Mouse (Mus musculus) stomach, embryonic 14.5 days (tissue): Measurements from ENCODE around the gene Rmdn2. TPM values are rescaled to one million over a fixed set of nuclear protein-coding genes. Genes with fewer than 3 reads are reported as not detected.

Experiments
- ATAC-seq: fragments of 200-750 bp; cut with Nextera tagmentation; 2 replicates; pipeline ENCODE4 v1.8.0; 2017; ENCODE audit warnings: low read depth, moderate TSS enrichment; ENCODE audit not compliant: insufficient number of reproducible peaks, insufficient read depth, low FRiP score
- H3K27ac ChIP-seq: fragments of 300-500 bp; sonication (generic); 2 replicates; pipeline ENCODE4 v1.5.1; 2014; ENCODE audit warnings: mild to moderate bottlenecking, low read length, moderate library complexity, mixed read lengths
- H3K27me3 ChIP-seq: fragments of 300-500 bp; sonication (generic); 2 replicates; pipeline ENCODE4 v1.6.1; 2014; ENCODE audit warnings: low read length, control low read depth, mixed read lengths; ENCODE audit not compliant: control insufficient read depth, insufficient read depth
- H3K36me3 ChIP-seq: fragments of 300-500 bp; sonication (generic); 2 replicates; pipeline ENCODE4 v1.6.1; 2014; ENCODE audit warnings: mild to moderate bottlenecking, control low read depth, low read length, moderate library complexity, mixed read lengths; ENCODE audit not compliant: control insufficient read depth, insufficient read depth
- H3K4me1 ChIP-seq: fragments of 300-500 bp; sonication (generic); 2 replicates; pipeline ENCODE4 v1.6.1; 2014; ENCODE audit warnings: low read length, control low read depth, mixed read lengths; ENCODE audit not compliant: control insufficient read depth, insufficient read depth
- H3K4me2 ChIP-seq: fragments of 300-500 bp; sonication (generic); replicated peaks from 2 replicates; pipeline ENCODE4 v1.6.1; 2014; ENCODE audit warnings: low read depth, low read length, control low read depth
- H3K4me3 ChIP-seq: fragments of 300-500 bp; sonication (generic); 2 replicates; pipeline ENCODE4 v1.5.1; 2014; ENCODE audit warnings: low read depth, low read length, control low read depth
- H3K9ac ChIP-seq: fragments of 300-500 bp; sonication (generic); replicated peaks from 2 replicates; pipeline ENCODE4 v1.6.1; 2014; ENCODE audit warnings: low read depth, mild to moderate bottlenecking, control low read depth, low read length, moderate library complexity, mixed read lengths
- H3K9me3 ChIP-seq: fragments of 300-500 bp; sonication (generic); 2 replicates; pipeline ENCODE4 v1.6.1; 2016; ENCODE audit warnings: low read depth, low read length, control low read depth; ENCODE audit not compliant: control insufficient read depth
- WGBS: fragments of 180-500 bp; shearing (Covaris S2); extraction: QIAGEN DNeasy Blood & Tissue Kit; methylation state at CpG from one replicate; pipeline ENCODE4 v1.1.7; 2014; 5-methylcytosine and 5-hydroxymethylcytosine counted together
- polyA plus RNA-seq: library from polyadenylated mRNA; unstranded; fragments of >200 nt; fragmentation: Nextera tagmentation; extraction: Ambion mirVana; gene quantifications from 2 replicates; pipeline ENCODE4 v1.2.1, GENCODE M21; 2014

The Rmdn2 gene
- polyA plus RNA-seq, 1 experiment from 2014 or later, result 15.0 TPM

DNA sequence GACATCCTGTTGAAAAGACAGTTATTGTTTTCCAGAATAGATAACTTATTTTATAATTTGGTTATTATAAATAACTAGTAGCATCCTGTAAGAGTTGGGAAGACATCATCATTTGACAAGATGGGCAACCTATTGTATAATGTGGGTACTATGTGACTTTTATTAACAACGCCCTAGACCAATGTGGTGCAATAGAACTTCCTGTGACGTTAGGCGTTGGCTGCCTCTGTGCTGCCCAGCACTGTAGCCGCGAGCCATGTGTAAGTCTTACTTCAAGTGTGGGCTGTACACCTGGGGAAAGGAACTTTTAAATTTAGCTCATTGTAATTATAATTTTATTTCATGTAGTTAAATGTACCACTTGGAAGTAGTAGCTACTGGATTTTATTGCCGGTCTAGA lies 10.4 kb downstream of the Rmdn2 start:
- H3K9me3 ChIP-seq, result no peaks in the 10 kb centered on the region
- H3K4me2 ChIP-seq, result no peak overlapping the region
- no peaks in the 10 kb centered on the region for H3K4me1 ChIP-seq
- no peaks in the 10 kb centered on the region for H3K27me3 ChIP-seq
- WGBS, result 93% methylated on average over 6 of the region's 6 CpGs
- no peak overlapping the region for H3K27ac ChIP-seq
- H3K9ac ChIP-seq, result no peak overlapping the region
- no peak for ATAC-seq
- H3K4me3 ChIP-seq, result no peak overlapping the region
- no peaks in the 10 kb centered on the region for H3K36me3 ChIP-seq

DNA sequence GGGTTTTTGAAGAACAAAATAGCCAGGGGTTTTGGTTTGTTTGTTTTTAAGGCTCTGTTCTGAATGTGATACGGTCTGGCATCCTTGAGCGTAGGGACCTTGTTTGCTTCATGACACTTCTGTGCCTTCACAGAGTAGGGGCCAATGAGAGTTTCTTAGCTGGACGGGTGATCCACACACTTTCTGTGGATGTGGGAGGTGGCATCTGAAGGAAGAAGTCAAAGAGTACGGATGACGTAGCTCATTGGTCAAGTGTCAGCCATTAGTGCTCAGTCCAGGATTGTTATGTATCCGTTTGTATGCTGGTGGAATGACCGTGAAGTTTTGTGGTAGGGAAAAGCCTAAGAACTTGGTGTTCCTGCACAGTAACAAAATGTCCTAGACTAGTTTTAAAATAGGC lies 10.9 kb downstream of the Rmdn2 start:
- H3K9me3 ChIP-seq, result no peaks in the 10 kb centered on the region
- no peak overlapping the region for H3K27ac ChIP-seq
- no peaks in the 10 kb centered on the region for H3K36me3 ChIP-seq
- H3K27me3 ChIP-seq, result no peaks in the 10 kb centered on the region
- H3K4me2 ChIP-seq, result no peak overlapping the region
- no peak overlapping the region for H3K4me3 ChIP-seq
- H3K4me1 ChIP-seq, result no peaks in the 10 kb centered on the region
- 81% methylated on average over 7 of the region's 7 CpGs for WGBS
- no peak overlapping the region for H3K9ac ChIP-seq
- no peak for ATAC-seq

DNA sequence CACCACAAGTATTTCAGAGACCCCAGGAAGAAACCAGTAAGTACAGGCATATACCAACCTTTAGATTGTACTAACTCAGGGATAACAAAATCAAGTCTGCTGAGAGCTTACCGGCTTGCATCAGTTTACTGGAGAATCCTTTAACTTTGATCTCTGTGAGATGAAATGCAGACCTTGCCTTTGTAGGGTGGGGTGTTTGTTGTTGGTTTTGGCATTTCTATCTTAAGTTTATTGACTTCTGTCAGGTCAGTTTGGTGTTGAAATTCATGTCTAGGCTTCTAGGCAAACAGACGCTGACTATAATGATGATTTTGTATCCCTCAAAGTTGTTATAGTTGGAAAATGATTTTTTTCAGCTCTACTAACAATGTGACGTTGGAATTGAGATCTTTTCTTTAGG lies 12.2 kb downstream of the Rmdn2 start:
- Histone ChIP-seq H3K36me3 (no peaks in the 10 kb centered on the region), H3K9ac (no peak overlapping the region), H3K4me2 (no peak overlapping the region), H3K4me1 (no peaks in the 10 kb centered on the region), H3K27ac (no peak overlapping the region), H3K4me3 (no peak overlapping the region), H3K9me3 (no peaks in the 10 kb centered on the region), H3K27me3 (no peaks in the 10 kb centered on the region)
- WGBS, result 62% methylated on average over 3 of the region's 3 CpGs
- ATAC-seq, result no peak

DNA sequence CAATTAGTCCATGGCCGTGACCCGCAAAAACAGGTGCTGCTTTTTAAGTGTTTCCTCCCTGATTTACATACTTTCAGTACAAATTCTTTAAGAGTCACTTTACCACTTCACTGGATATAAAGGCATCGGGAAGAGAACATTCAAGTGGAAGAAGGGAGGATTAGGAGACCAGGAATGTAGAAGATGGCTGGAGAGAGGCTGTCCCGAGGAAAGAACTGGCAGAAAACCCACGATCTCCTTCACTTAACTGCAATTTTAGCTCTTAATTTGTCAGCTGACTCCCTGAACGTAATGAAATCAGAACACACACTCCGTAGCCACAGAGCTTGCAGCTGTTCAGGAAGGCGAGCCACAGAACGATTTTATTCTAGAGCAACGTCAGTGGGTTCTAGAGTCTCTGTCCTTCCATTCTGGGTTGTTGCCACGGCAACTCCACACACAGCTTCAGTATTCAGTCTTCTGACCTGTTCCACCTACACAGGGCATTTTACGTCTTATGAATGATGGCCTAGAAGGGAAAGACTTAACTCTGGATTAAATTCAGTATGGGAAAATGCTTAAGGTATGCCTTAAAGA lies 14.7 kb downstream of the Rmdn2 start:
- no peak for ATAC-seq
- no peak overlapping the region for H3K4me3 ChIP-seq
- H3K27ac ChIP-seq, result no peak overlapping the region
- no peak overlapping the region for H3K4me2 ChIP-seq
- H3K27me3 ChIP-seq, result no peaks in the 10 kb centered on the region
- WGBS, result 77% methylated on average over 12 of the region's 12 CpGs
- H3K9me3 ChIP-seq, result no peaks in the 10 kb centered on the region
- H3K9ac ChIP-seq, result no peak overlapping the region
- H3K36me3 ChIP-seq, result no peaks in the 10 kb centered on the region
- no peaks in the 10 kb centered on the region for H3K4me1 ChIP-seq

DNA sequence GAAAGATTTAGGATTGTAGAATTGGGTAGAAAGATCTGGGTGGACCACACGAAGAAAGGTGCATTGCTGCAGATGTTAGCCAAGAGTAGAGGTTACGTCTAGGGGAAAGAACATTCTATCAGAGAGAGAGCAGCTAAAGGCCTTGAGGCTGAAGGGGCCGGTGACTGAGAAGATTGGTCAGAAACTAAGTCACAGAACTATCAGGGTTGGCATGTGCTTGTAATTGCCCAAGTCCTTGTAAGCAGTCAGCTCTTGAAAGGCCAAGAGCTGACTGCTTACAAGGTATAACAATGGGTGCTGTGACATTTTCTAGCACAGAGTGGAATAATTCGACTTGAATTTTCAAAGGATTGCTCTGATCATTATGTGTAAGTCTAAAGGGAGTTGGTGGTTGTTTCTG lies 38.2 kb downstream of the Rmdn2 start:
- Histone ChIP-seq H3K9me3 (no peaks in the 10 kb centered on the region), H3K4me3 (no peak overlapping the region), H3K27me3 (no peaks in the 10 kb centered on the region), H3K27ac (no peak overlapping the region), H3K4me2 (no peak overlapping the region), H3K4me1 (no peaks in the 10 kb centered on the region), H3K36me3 (no peaks in the 10 kb centered on the region), H3K9ac (no peak overlapping the region)
- ATAC-seq, result no peak
- WGBS, result 85% methylated on average over 4 of the region's 4 CpGs

DNA sequence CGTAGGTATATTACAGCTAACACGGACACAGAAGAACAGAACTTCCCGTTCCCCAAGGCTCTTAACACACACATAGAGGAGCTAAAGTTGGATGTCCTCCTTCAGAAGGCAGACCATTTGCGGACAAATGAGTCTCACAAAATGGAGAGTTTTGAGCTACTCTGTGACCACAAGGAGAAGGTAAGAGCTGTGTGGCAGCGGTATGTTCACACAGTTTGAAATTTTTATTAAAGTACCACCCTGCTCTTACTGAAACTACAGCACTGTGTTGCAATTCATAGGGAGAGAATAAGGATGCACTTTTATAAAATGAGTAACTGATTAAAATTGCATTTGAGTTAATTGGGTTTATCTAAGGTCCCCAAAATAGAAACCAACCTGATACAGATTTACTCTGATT lies 38.6 kb downstream of the Rmdn2 start:
- ATAC-seq, result no peak
- no peak overlapping the region for H3K9ac ChIP-seq
- no peaks in the 10 kb centered on the region for H3K36me3 ChIP-seq
- no peaks in the 10 kb centered on the region for H3K9me3 ChIP-seq
- H3K27ac ChIP-seq, result no peak overlapping the region
- H3K27me3 ChIP-seq, result no peaks in the 10 kb centered on the region
- H3K4me2 ChIP-seq, result no peak overlapping the region
- no peaks in the 10 kb centered on the region for H3K4me1 ChIP-seq
- WGBS, result 93% methylated on average over 5 of the region's 5 CpGs
- H3K4me3 ChIP-seq, result no peak overlapping the region

DNA sequence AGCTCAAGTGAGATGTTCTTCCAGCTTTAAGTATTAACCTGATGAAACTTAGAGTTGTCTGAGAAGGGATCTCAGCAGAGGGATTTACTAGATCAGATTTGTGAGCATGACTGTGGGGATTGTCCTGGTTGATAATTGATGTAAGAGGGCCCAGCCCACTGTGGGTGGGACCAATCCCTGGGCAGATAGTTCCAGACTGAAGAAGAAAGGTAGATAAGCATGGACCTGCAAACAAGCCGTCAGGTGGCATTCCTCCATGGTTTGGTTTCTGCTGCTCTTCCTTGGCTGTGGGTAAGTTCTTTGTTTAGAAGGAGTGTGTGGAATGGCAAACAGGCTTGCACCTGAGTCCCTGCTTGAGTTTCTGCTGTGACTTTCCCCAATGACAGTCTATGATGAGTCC lies 41.5 kb downstream of the Rmdn2 start:
- H3K4me2 ChIP-seq, result no peak overlapping the region
- H3K9me3 ChIP-seq, result no peaks in the 10 kb centered on the region
- H3K9ac ChIP-seq, result no peak overlapping the region
- no peak overlapping the region for H3K27ac ChIP-seq
- no peak for ATAC-seq
- H3K4me1 ChIP-seq, result no peaks in the 10 kb centered on the region
- H3K27me3 ChIP-seq, result no peaks in the 10 kb centered on the region
- H3K36me3 ChIP-seq, result no peaks in the 10 kb centered on the region
- WGBS, result 65% methylated on average over 1 of the region's 1 CpGs
- no peak overlapping the region for H3K4me3 ChIP-seq

DNA sequence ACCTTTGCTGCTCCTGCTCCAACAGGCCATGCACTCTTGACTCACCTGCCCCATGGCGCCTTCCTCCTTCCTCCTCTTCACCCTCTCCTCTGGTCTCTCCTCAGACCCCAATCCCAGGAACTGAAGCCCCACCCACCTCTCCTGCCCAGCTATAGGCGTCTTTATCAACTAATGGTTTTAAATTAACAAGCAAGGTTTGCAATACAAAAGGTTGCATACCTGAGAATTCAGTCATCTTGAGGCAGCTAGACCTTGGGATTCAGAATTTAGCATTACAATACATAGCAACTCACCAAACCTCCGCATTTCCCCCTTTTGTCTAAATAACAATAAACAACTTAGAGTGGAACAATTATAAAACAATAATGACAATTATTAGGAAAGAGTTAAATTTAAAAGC lies 42.5 kb downstream of the Rmdn2 start:
- no peaks in the 10 kb centered on the region for H3K27me3 ChIP-seq
- H3K4me1 ChIP-seq, result no peaks in the 10 kb centered on the region
- H3K27ac ChIP-seq, result no peak overlapping the region
- H3K36me3 ChIP-seq, result no peaks in the 10 kb centered on the region
- ATAC-seq, result no peak
- H3K4me2 ChIP-seq, result no peak overlapping the region
- no peak overlapping the region for H3K4me3 ChIP-seq
- 71% methylated on average over 3 of the region's 3 CpGs for WGBS
- no peaks in the 10 kb centered on the region for H3K9me3 ChIP-seq
- H3K9ac ChIP-seq, result no peak overlapping the region

DNA sequence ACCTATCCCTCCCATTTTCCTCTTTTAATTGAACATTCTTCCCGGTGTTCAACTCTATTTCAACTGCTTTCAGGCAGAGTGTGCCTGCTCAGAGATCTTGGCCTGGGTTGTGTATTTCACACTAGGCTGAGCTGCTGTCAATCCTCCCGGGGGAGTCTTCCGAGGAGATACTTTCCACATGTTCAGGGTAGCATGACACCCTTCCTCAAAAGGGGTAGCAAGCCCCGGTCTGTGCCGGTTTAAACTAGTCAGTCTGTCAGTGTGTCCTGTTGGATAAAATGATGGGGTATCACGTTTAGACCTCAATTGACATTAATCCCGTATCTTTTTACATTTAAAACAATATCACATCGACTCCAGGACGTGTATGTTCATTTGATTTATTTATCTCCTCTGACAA lies 46.1 kb downstream of the Rmdn2 start:
- Histone ChIP-seq H3K4me1 (no peaks in the 10 kb centered on the region), H3K27ac (no peak overlapping the region), H3K36me3 (no peaks in the 10 kb centered on the region), H3K27me3 (no peaks in the 10 kb centered on the region), H3K9ac (no peak overlapping the region), H3K4me2 (no peak overlapping the region), H3K4me3 (no peak overlapping the region), H3K9me3 (no peaks in the 10 kb centered on the region)
- ATAC-seq, result no peak
- 61% methylated on average over 9 of the region's 9 CpGs for WGBS
